Mouse (Mus musculus): Measurements from ENCODE around the gene Fam171a1. TPM values are rescaled to one million over a fixed set of nuclear protein-coding genes. Genes with fewer than 3 reads are reported as not detected.

The Fam171a1 gene
- polyA plus RNA-seq, 1 experiment: 0.01 TPM

DNA sequence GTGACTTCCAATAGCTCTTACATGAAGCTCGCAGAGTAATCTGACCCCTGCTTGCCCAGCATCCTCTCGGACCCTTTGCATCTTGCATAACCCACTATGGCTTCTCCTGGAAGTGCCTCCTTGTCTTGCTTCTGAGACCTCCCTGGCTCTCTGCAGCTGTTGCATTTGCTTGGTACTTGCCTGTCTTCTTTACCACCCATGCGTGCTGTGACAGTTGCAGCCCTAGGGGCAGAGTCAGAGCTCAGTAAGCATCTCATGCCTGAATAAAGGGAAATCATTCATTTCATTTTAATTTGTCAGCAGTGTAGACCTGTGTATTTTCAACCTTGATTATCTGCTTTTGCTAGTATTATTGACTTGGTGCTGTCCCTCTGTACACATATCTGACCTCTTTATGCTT, 62.7 kb downstream of the Fam171a1 start:
- Histone ChIP-seq H3K36me3 (ENCODE audit: control insufficient read depth) (no peaks in the 10 kb centered on the region), H3K4me1 (ENCODE audit: control insufficient read depth) (no peaks in the 10 kb centered on the region), H3K4me3 (replicated peaks) (no peak overlapping the region), H3K27me3 (ENCODE audit: control insufficient read depth) (no peaks in the 10 kb centered on the region), H3K9me3 (ENCODE audit: control insufficient read depth, low read length) (no peaks in the 10 kb centered on the region)
- TF ChIP-seq TAL1 (IDR thresholded peaks at IDR 0.05; ENCODE audit: low read length) (no peak), GATA1 (IDR thresholded peaks at IDR 0.05; ENCODE audit: low read length) (no peak)

DNA sequence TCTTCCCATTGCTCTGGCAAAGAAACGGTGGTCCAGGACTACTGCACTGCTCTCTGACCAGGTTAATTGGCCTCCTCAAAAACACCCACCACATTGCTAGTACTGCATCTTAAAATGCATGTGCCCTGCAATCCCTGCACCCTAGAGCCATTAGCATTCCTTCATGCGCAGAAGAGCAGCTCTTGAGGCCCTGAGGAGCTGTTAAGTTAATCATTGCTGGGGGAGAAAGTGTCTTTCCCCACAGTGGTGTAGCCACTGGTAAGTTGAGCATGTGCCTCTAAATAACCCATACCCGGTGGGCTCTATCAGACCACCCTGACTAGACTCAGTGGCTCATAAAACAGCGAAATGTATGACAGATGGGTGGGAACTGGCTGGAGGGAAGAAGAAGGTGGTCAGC, 66.5 kb downstream of the Fam171a1 start:
- H3K27me3 ChIP-seq (ENCODE audit: control insufficient read depth): no peaks in the 10 kb centered on the region
- H3K9me3 ChIP-seq (ENCODE audit: control insufficient read depth, low read length): no peaks in the 10 kb centered on the region
- TF ChIP-seq GATA1 (IDR thresholded peaks at IDR 0.05; ENCODE audit: low read length) (no peak), TAL1 (IDR thresholded peaks at IDR 0.05; ENCODE audit: low read length) (no peak)
- H3K4me3 ChIP-seq (replicated peaks): no peak overlapping the region
- no peaks in the 10 kb centered on the region for H3K36me3 ChIP-seq (ENCODE audit: control insufficient read depth)
- H3K4me1 ChIP-seq (ENCODE audit: control insufficient read depth): no peaks in the 10 kb centered on the region

DNA sequence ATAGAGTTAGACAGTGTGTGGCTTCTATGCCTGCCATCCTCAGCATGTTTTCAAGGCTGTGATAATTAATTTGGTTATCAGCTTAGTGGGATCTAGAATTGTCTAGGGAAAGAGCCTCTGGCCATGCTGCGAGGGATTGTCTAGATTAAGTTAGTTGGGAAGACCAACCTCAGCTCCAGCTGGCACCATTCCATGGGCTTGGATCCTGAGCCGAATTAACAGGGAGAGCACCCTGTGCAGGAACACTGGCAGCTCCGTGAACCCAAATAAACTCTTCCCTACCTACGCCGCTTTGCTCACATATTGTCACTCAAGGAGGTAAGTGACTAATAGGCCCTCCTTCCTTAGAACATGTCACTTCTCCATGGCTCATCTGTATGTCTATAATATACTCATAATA, 69.6 kb downstream of the Fam171a1 start:
- no peak overlapping the region for H3K4me3 ChIP-seq (replicated peaks)
- no peaks in the 10 kb centered on the region for H3K27me3 ChIP-seq (ENCODE audit: control insufficient read depth)
- no peaks in the 10 kb centered on the region for H3K4me1 ChIP-seq (ENCODE audit: control insufficient read depth)
- no peaks in the 10 kb centered on the region for H3K9me3 ChIP-seq (ENCODE audit: control insufficient read depth, low read length)
- no peaks in the 10 kb centered on the region for H3K36me3 ChIP-seq (ENCODE audit: control insufficient read depth)
- no peak for TF ChIP-seq TAL1 (IDR thresholded peaks at IDR 0.05; ENCODE audit: low read length)
- no peak for TF ChIP-seq GATA1 (IDR thresholded peaks at IDR 0.05; ENCODE audit: low read length)

DNA sequence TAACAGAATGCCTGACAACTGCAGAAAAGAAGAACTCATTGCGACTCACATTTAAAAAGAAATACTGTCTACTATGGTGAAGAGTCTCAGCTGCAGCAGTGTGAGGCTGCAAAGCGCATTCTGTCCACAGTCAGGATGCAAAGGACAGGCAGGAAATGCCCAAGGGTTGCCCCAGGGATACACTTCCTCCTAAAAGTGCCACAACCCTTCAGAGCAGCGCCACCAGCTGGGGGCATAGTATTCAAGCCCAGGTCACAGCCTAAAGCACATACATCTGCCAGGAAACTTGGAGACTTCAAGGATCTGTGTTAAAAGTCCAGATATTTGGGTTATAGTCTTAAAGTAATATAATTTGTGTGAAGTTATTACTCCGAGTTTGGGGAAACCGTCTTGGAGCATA, 71.3 kb downstream of the Fam171a1 start:
- Histone ChIP-seq H3K4me3 (replicated peaks) (no peak overlapping the region), H3K9me3 (ENCODE audit: control insufficient read depth, low read length) (no peaks in the 10 kb centered on the region), H3K27me3 (ENCODE audit: control insufficient read depth) (no peaks in the 10 kb centered on the region), H3K36me3 (ENCODE audit: control insufficient read depth) (no peaks in the 10 kb centered on the region), H3K4me1 (ENCODE audit: control insufficient read depth) (no peaks in the 10 kb centered on the region)
- TF ChIP-seq GATA1 (IDR thresholded peaks at IDR 0.05; ENCODE audit: low read length) (no peak), TAL1 (IDR thresholded peaks at IDR 0.05; ENCODE audit: low read length) (no peak)

DNA sequence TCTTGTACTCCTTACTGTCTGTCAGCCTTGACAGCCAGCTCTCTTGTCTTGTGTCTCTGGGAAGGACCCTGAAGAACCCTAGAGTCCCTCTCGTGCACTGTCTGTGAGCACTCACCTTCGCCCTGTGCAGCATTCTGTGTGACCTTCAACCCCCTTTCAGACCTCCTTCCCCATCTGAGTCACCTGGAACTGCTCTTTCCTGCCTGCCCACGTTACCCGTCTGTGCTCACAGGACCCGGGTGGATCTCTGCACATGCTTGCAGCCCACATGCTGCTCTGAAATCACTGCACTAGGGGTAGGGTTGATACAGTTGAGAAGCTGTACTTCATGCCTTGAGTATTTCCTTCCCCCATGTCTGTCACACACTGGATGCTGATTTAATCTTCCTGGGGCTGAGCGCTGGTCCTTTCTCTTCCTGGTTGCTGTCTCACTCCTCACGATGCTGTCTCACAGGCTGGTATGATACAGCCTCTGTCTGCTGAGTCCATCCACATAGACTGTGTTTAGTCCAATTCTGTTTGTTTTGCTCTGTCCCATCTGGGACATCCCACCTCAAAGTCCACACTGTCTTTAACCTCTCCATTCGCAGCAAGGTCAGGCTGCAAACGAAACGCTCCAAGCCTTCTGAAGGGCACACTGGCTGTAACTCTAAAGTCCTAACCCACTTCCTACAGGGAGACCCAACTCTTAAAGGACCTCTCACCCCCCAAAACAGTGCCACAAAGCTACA, 74.9 kb downstream of the Fam171a1 start:
- H3K36me3 ChIP-seq (ENCODE audit: control insufficient read depth): no peaks in the 10 kb centered on the region
- H3K9me3 ChIP-seq (ENCODE audit: control insufficient read depth, low read length): no peaks in the 10 kb centered on the region
- TF ChIP-seq TAL1 (IDR thresholded peaks at IDR 0.05; ENCODE audit: low read length) (no peak), GATA1 (IDR thresholded peaks at IDR 0.05; ENCODE audit: low read length) (no peak)
- no peaks in the 10 kb centered on the region for H3K27me3 ChIP-seq (ENCODE audit: control insufficient read depth)
- no peak overlapping the region for H3K4me3 ChIP-seq (replicated peaks)
- H3K4me1 ChIP-seq (ENCODE audit: control insufficient read depth): no peaks in the 10 kb centered on the region

DNA sequence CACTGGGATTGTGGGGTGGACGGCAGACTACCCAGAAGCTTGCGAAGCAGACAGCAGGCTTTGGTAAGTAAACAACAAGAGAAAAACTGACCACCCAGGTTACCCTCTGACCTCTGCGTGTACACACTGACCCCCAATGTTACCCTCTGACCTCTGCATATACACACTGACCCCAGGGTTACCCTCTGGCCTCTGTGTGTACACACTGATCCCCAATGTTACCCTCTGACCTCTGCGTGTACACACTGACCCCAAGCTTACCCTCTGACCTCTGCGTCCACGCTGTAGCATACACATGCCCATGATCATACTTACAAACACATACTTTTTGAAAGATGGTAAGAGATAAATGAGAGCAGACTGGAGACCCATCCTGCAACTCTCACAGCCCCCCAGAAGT, 77.1 kb downstream of the Fam171a1 start:
- no peaks in the 10 kb centered on the region for H3K36me3 ChIP-seq (ENCODE audit: control insufficient read depth)
- H3K4me3 ChIP-seq (replicated peaks): no peak overlapping the region
- H3K9me3 ChIP-seq (ENCODE audit: control insufficient read depth, low read length): no peaks in the 10 kb centered on the region
- H3K27me3 ChIP-seq (ENCODE audit: control insufficient read depth): no peaks in the 10 kb centered on the region
- TF ChIP-seq TAL1 (IDR thresholded peaks at IDR 0.05; ENCODE audit: low read length) (no peak), GATA1 (IDR thresholded peaks at IDR 0.05; ENCODE audit: low read length) (no peak)
- no peaks in the 10 kb centered on the region for H3K4me1 ChIP-seq (ENCODE audit: control insufficient read depth)

DNA sequence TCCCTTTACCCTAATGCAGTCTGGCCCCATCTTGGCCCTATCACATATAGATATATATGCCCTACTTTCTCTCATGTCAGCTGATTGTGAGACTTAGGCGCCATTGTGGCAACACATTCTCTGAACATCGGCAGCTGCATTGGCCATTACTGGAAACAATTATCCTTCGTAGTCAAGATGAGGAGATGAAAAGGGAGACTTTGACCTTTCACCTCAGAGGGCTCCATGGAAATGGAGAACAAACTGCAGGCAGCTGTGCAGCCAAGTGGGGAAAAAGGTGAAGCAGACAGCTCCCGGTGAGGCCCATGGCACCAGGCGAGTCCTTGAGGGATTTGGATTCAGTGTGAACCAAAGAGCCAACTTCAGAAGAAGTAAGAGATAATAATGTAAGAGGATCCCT, 81.5 kb downstream of the Fam171a1 start:
- TF ChIP-seq GATA1 (IDR thresholded peaks at IDR 0.05; ENCODE audit: low read length) (no peak), TAL1 (IDR thresholded peaks at IDR 0.05; ENCODE audit: low read length) (no peak)
- no peaks in the 10 kb centered on the region for H3K36me3 ChIP-seq (ENCODE audit: control insufficient read depth)
- H3K4me1 ChIP-seq (ENCODE audit: control insufficient read depth): no peaks in the 10 kb centered on the region
- no peaks in the 10 kb centered on the region for H3K27me3 ChIP-seq (ENCODE audit: control insufficient read depth)
- H3K4me3 ChIP-seq (replicated peaks): no peak overlapping the region
- H3K9me3 ChIP-seq (ENCODE audit: control insufficient read depth, low read length): no peaks in the 10 kb centered on the region

DNA sequence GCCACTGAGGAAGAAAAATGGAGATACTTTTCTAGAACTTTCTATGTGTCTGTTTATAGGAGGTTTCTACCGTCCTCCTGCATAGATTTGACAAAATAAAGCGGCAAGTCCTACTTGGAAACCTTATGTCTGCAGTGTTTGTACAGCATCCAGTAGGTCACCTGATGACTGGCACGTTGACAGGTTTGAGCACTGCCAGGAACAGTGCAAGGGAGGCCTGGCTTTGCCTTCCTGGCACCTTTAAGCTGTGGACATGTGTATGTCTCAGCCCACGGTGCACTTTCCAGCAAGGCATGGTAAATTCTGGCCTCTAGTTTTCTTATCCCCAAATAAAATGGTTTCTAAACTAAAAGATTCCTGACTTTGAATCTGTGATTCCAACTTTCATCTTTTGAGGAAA, 86.4 kb downstream of the Fam171a1 start:
- Histone ChIP-seq H3K27me3 (ENCODE audit: control insufficient read depth) (no peaks in the 10 kb centered on the region), H3K9me3 (ENCODE audit: control insufficient read depth, low read length) (no peaks in the 10 kb centered on the region), H3K36me3 (ENCODE audit: control insufficient read depth) (no peaks in the 10 kb centered on the region), H3K4me3 (replicated peaks) (no peak overlapping the region), H3K4me1 (ENCODE audit: control insufficient read depth) (no peaks in the 10 kb centered on the region)
- no peak for TF ChIP-seq GATA1 (IDR thresholded peaks at IDR 0.05; ENCODE audit: low read length)
- no peak for TF ChIP-seq TAL1 (IDR thresholded peaks at IDR 0.05; ENCODE audit: low read length)

DNA sequence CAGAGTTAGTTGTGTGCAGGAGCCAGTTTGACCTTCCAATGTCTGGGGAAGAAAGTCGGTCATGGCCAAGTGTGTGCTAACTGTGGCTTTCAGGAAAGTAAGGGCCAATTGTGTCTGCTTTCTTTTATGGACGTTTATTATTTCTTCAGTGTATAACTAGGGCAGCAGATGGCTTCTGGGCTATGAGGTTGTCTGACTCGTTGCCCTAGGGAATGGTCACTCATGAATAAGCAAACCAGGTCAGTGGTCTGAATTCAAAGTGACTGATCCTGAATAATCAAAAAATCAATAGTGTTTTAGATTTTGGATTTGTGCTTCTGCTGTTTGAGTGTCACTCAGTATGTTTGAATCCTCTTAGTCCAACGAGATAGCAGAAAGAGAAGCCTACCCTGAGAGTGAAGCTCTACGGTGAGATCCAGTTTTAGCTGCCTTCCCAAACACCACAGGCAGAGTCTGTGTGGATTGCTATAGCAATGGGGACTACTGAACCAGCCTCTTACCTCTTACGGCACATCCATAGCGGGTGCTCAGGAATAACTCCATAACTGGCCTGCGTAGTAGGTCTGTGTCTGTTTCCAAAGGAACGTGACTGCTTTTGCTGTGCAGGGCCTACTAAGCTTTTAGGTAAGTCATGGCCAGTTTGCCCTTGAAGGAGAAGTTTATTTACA, 93.1 kb downstream of the Fam171a1 start:
- Histone ChIP-seq H3K4me1 (ENCODE audit: control insufficient read depth) (no peaks in the 10 kb centered on the region), H3K36me3 (ENCODE audit: control insufficient read depth) (no peaks in the 10 kb centered on the region), H3K4me3 (replicated peaks) (no peak overlapping the region), H3K27me3 (ENCODE audit: control insufficient read depth) (no peaks in the 10 kb centered on the region), H3K9me3 (ENCODE audit: control insufficient read depth, low read length) (no peaks in the 10 kb centered on the region)
- TF ChIP-seq TAL1 (IDR thresholded peaks at IDR 0.05; ENCODE audit: low read length) (no peak), GATA1 (IDR thresholded peaks at IDR 0.05; ENCODE audit: low read length) (no peak)
